Mouse (Mus musculus) forebrain, embryonic 12.5 days (tissue): ENCODE measurements around the gene Yars. TPM values are rescaled to one million over a fixed set of nuclear protein-coding genes. Genes with fewer than 3 reads are reported as not detected.

Experiments
- ATAC-seq: fragments of 200-750 bp; cut with Nextera tagmentation; 2 replicates; pipeline ENCODE4 v1.8.0; 2017; ENCODE audit warnings: moderate TSS enrichment; ENCODE audit not compliant: low FRiP score
- H3K27ac ChIP-seq: fragments of 300-500 bp; sonication (generic); 2 replicates; pipeline ENCODE4 v1.5.1; 2016; ENCODE audit warnings: mild to moderate bottlenecking
- H3K27me3 ChIP-seq: fragments of 300-500 bp; sonication (generic); 2 replicates; pipeline ENCODE4 v1.6.1; 2016; ENCODE audit warnings: mild to moderate bottlenecking
- H3K36me3 ChIP-seq: fragments of 300-500 bp; sonication (generic); replicated peaks from 2 replicates; pipeline ENCODE4 v1.6.1; 2016; ENCODE audit warnings: mild to moderate bottlenecking
- H3K4me1 ChIP-seq: fragments of 300-500 bp; sonication (generic); 2 replicates; pipeline ENCODE4 v1.6.1; 2016
- H3K4me2 ChIP-seq: fragments of 300-500 bp; sonication (generic); 2 replicates; pipeline ENCODE4 v1.6.1; 2016; ENCODE audit warnings: mild to moderate bottlenecking, moderate library complexity
- H3K4me3 ChIP-seq: fragments of 300-500 bp; sonication (generic); replicated peaks from 2 replicates; pipeline ENCODE4 v1.5.1; 2016; ENCODE audit warnings: mild to moderate bottlenecking
- H3K9ac ChIP-seq: fragments of 300-500 bp; sonication (generic); 2 replicates; pipeline ENCODE4 v1.6.1; 2016; ENCODE audit warnings: mild to moderate bottlenecking
- H3K9me3 ChIP-seq: fragments of 300-500 bp; sonication (generic); 2 replicates; pipeline ENCODE4 v1.6.1; 2016
- WGBS: fragments of 180-500 bp; shearing (Covaris S2); methylation state at CpG from one replicate; pipeline ENCODE4 v1.1.7; 2016; 5-methylcytosine and 5-hydroxymethylcytosine counted together
- polyA plus RNA-seq: library from polyadenylated mRNA; unstranded; fragments of >200 nt; fragmentation: Nextera tagmentation; extraction: Ambion mirVana; gene quantifications from 2 replicates; pipeline ENCODE4 v1.2.1, GENCODE M21; 2016

The Yars gene
- polyA plus RNA-seq, 1 experiment from 2014 or later = 103 TPM

DNA sequence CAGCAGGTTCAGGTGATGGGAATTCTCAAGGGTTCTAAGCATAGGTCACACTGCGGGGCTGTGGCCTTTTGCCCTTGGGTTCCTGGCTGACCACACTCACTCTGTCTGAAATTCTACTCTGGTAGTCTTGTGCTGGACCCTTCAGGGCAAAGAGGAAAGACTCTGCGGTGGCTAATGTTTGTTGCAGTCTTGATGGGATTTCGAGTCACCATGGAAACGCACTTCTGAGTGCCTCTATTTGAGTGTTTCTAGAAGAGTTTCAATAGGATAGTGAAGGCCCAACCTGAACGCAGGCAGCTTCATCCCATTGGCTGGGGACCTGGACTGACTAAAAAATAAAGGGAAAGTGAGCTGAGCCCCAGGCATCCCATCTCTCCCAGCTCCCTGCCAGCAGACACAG lies 77.3 kb downstream of the Yars start:
- no peak overlapping the region for H3K4me2 ChIP-seq
- no peaks in the 10 kb centered on the region for H3K36me3 ChIP-seq
- H3K27ac ChIP-seq = no peak overlapping the region
- no peak overlapping the region for H3K9ac ChIP-seq
- no peaks in the 10 kb centered on the region; the same call in 1 of the 2 replicates for H3K27me3 ChIP-seq
- peaks cover 8% of the 10 kb centered on the region for H3K4me1 ChIP-seq
- H3K9me3 ChIP-seq = no peaks in the 10 kb centered on the region
- ATAC-seq = no peak
- no peak overlapping the region for H3K4me3 ChIP-seq
- 58% methylated on average over 5 of the region's 5 CpGs for WGBS

DNA sequence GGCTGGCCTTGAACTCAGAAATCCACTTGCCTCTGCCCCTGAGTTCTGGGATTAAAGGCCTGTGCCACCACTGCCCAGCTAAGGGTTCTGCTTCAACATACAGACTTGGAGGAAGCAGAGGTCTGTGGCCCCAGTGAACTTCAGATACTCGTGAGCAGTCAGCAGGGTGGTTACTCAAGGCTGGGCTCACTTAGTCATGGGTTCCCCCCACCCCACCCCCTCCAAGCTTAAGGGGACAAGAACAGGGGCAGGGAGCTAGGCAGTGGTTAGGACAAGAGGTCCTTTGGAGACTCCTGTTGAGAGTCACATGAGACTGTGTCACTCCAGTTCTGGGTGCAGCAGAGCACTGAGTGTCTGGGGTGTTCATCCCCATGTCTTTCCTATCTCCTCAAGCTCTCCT lies 79.1 kb downstream of the Yars start:
- Histone ChIP-seq H3K4me2 (no peak overlapping the region), H3K27ac (no peak overlapping the region)

More for the DNA sequence above, 79.1 kb downstream of the Yars start:
- Histone ChIP-seq H3K4me1 (peaks cover under 1% of the 10 kb centered on the region; the same call in 1 of the 2 replicates), H3K9ac (no peak overlapping the region), H3K9me3 (no peaks in the 10 kb centered on the region), H3K4me3 (no peak overlapping the region), H3K27me3 (peaks cover 8% of the 10 kb centered on the region; the same call in 1 of the 2 replicates), H3K36me3 (no peaks in the 10 kb centered on the region)
- WGBS = 66% methylated on average over 1 of the region's 1 CpGs
- no peak for ATAC-seq

Other genes starting within 250 kb of the Yars start
- gene Azin2, start 227.3 kb upstream of the Yars start, polyA plus RNA-seq = 12.0 and 15.0 TPM in 2 replicates
- gene Ak2, start 197.8 kb upstream of the Yars start, polyA plus RNA-seq = 162 and 173 TPM in 2 replicates
- gene Rnf19b, start 131.5 kb upstream of the Yars start, polyA plus RNA-seq = 14.3 and 15.6 TPM in 2 replicates
- 0.54 and 1.9 TPM in 2 replicates for gene Tmem54, start 84.2 kb upstream of the Yars start, polyA plus RNA-seq
- 6.0 and 6.4 TPM in 2 replicates for gene Hpca, start 67.7 kb upstream of the Yars start, polyA plus RNA-seq
- gene Fndc5, start 52.8 kb upstream of the Yars start, polyA plus RNA-seq = 0.86 and 1.1 TPM in 2 replicates
- gene S100pbp, start within 50 bp of the Yars start, polyA plus RNA-seq = 26.2 and 31.6 TPM in 2 replicates
- 4.4 and 4.7 TPM in 2 replicates for gene C77080, start 71.6 kb downstream of the Yars start, polyA plus RNA-seq
- gene Sync, start 97.9 kb downstream of the Yars start, polyA plus RNA-seq = 0.29 and 0.40 TPM in 2 replicates
- gene Rbbp4, start 145.6 kb downstream of the Yars start, polyA plus RNA-seq = 525 and 575 TPM in 2 replicates
- gene Zbtb8os, start 145.9 kb downstream of the Yars start, polyA plus RNA-seq = 35.2 and 36.2 TPM in 2 replicates
- gene Zbtb8a, start 188.4 kb downstream of the Yars start, polyA plus RNA-seq = 10.6 and 10.9 TPM in 2 replicates